Mouse (Mus musculus): Measurements from ENCODE around the gene Zfp367. TPM values are rescaled to one million over a fixed set of nuclear protein-coding genes. Genes with fewer than 3 reads are reported as not detected.
A peak's percentile ranks its signal among the peaks of the same experiment; 100 is the strongest.

Zfp367 gene
- polyA plus RNA-seq, 1 experiment from 2014 or later: 26.1 TPM

GRCm38 (mm10) chr13:64153751-64154267 lies 807 bp upstream of the Zfp367 start:
- Histone ChIP-seq H3K27me3 (replicated peaks) (0 out of 2 replicates have a peak, but pooled peaks cover 7% of the 10 kb centered on the region), H3K4me2 (peak overlapping the region; percentile 87), H3K4me1 (peaks cover 45% of the 10 kb centered on the region), H3K36me3 (peaks cover 14% of the 10 kb centered on the region), H3K9me3 (replicated peaks) (no peaks in the 10 kb centered on the region), H3K4me3 (peak overlapping the region; percentile 98), H3K9ac (peak overlapping the region; percentile 77), H3K27ac (peak overlapping the region; percentile 98)
- WGBS (ENCODE audit: insufficient replicate concordance): 1% methylated on average over 18 of the region's 18 CpGs
- peak; percentile 31 for ATAC-seq

DNA sequence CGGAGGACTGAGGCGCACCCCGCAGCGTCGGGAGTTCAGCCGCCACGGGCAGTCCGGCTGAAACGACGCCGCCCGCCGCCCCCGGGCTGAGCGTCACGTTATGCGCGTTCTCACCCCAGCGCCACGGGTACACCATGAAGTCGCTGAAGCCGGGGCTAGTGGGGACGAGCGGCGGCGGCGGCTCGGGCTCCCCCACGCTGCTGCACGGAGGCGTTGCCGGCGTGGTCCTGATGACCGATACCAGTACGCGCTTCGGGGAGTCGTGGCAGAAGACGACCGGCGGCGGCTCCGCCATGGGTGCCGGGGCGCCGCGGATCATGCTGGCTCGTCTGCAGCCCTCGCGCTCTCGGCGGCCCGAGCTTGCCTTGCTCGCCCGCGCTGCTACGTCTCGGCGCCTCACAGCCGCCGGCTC lies 325 bp downstream of the Zfp367 start:
- under 1% methylated on average over 59 of the region's 61 CpGs for WGBS (ENCODE audit: insufficient replicate concordance)

GRCm38 (mm10) chr13:64152241-64152669 lies 747 bp downstream of the Zfp367 start:
- H3K4me1 ChIP-seq: peaks cover 55% of the 10 kb centered on the region
- 2% methylated on average over 42 of the region's 42 CpGs for WGBS (ENCODE audit: insufficient replicate concordance)

More for the DNA sequence above, 325 bp downstream of the Zfp367 start:
- no peaks in the 10 kb centered on the region for H3K9me3 ChIP-seq (replicated peaks)
- peak overlapping the region; percentile 99 for H3K9ac ChIP-seq
- peak overlapping the region; percentile 98 for H3K27ac ChIP-seq
- H3K4me3 ChIP-seq: peak overlapping the region; percentile 98
- H3K27me3 ChIP-seq (replicated peaks): 0 out of 2 replicates have a peak, but pooled peaks cover 7% of the 10 kb centered on the region
- peaks cover 14% of the 10 kb centered on the region for H3K36me3 ChIP-seq
- peak overlapping the region; percentile 87 for H3K4me2 ChIP-seq
- peak; percentile 0; the same call in 1 of the 2 replicates for ATAC-seq
- peaks cover 51% of the 10 kb centered on the region for H3K4me1 ChIP-seq

DNA sequence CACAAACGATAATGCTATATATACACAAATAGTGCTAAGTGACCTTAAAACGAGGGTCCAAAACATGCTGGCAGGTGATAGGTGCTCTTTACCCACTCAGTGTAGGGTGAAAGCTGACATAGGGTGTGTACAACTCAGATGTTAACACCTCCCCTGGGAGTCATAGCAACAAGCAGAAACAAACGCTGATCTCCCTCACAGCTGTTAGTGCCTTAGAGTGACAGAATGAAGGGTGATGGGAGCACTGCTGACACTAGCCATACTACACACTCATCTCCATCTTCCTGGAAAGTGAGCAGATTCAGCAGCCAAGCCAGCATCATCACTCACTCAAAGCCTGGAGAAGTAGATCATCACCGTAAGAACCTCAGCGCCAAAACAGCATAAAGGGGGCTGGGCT lies 2.9 kb downstream of the Zfp367 start:
- H3K9ac ChIP-seq: peak overlapping the region; percentile 99; the same call in 1 of the 2 replicates
- peaks cover 55% of the 10 kb centered on the region for H3K4me1 ChIP-seq
- no peak for ATAC-seq

More at GRCm38 (mm10) chr13:64152241-64152669, 747 bp downstream of the Zfp367 start:
- H3K4me3 ChIP-seq: peak overlapping the region; percentile 98
- H3K9ac ChIP-seq: peak overlapping the region; percentile 99
- 0 out of 2 replicates have a peak, but pooled peaks cover 7% of the 10 kb centered on the region for H3K27me3 ChIP-seq (replicated peaks)
- ATAC-seq: peak; percentile 13
- no peaks in the 10 kb centered on the region for H3K9me3 ChIP-seq (replicated peaks)
- H3K27ac ChIP-seq: peak overlapping the region; percentile 98
- H3K4me2 ChIP-seq: peak overlapping the region; percentile 87
- peaks cover 14% of the 10 kb centered on the region for H3K36me3 ChIP-seq

DNA sequence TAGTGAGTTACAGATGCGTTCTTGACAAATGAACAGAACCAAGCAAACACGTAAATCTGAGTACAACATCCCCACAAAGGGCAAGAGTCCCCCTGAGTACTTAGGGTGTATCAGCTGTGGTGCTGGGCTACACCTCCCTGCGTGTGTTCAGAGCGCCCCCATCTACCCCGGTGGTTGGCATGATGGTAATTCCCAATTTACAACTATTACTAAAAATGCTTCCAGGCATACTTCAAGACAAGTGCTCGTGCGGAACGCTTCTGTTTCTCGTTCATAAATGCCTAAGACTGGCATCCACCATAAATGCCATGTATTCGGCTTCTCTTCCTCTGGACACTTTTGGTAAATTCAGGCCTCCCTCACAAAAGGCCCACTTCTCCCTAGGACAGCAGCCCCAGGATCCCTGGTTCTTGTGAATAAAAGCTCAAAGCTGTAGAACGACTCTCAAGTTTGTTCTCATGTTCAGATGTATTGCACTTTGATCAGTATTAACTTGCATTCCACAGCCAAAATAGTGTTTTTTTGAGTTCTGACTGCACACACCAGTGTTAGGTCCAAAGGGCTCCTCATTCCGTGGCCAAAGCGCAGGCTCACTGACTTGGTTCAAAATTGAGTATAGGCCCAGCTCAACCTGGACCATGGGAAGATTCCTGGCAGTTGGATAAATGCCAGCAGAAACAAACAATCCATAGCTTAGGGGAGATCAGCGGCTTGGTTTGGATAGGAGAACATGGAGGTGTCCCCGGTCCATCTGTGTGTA lies 23.2 kb downstream of the Zfp367 start:
- H3K4me3 ChIP-seq: peak overlapping the region; percentile 66
- peak overlapping the region; percentile 70 for H3K9ac ChIP-seq
- H3K9me3 ChIP-seq (replicated peaks): no peaks in the 10 kb centered on the region
- H3K27me3 ChIP-seq (replicated peaks): no peaks in the 10 kb centered on the region; the same call in 1 of the 2 replicates
- peak overlapping the region; percentile 75 for H3K4me2 ChIP-seq
- H3K4me1 ChIP-seq: peaks cover 19% of the 10 kb centered on the region
- H3K27ac ChIP-seq: peak overlapping the region; percentile 47
- peak; percentile 78 for ATAC-seq
- H3K36me3 ChIP-seq: peaks cover 41% of the 10 kb centered on the region
- 44% methylated on average over 15 of the region's 15 CpGs for WGBS (ENCODE audit: insufficient replicate concordance)

More for the DNA sequence above, 2.9 kb downstream of the Zfp367 start:
- Histone ChIP-seq H3K4me2 (peak overlapping the region; percentile 87), H3K9me3 (replicated peaks) (no peaks in the 10 kb centered on the region), H3K36me3 (peaks cover 25% of the 10 kb centered on the region), H3K4me3 (peak overlapping the region; percentile 24), H3K27me3 (replicated peaks) (0 out of 2 replicates have a peak, but pooled peaks cover under 1% of the 10 kb centered on the region), H3K27ac (no peak overlapping the region)
- 60% methylated on average over 5 of the region's 5 CpGs for WGBS (ENCODE audit: insufficient replicate concordance)

DNA sequence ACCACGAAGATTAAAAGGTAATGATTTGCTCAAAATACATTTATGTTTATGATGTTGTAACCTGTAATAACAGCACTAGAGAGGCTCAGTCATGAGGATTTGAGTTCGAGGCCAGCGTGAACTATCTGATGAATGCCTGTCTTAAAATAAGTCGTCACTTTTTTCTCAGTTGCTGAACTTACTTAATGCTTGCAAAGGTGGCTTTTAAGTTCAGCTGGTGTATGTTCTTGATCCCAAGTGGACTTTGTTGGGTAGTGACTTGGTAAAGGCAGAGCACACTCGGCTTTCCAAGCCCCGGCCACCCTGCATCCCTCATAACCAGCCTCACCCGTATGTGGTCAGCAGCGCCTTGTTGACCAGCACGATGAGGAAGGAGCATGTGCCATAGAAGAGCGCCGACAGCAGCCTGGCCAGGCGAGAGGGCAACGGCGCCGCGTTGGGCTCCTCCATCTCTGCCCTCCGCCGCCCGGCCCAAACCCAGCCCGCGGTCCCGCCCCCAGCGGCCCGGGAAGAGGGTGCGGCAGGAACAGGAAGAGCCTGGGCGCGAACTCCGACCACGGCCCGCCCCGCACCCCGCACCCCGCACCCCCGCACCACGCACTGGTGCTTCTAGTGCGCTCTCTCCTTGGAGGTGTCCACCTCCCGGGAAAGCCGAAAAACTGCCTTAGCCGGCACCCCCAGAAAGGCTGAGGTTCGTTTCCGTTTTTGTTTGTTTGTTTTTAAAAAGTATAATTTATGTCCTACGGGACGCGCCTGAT lies 24.0 kb downstream of the Zfp367 start, which contains the start of gene Slc35d2:
Slc35d2 (minus strand) TSS at position 511 of the 758 bp plus-strand sequence.
- Histone ChIP-seq H3K4me3 (peak within 1 kb of the TSS; percentile 66), H3K9me3 (replicated peaks) (no peaks in the 10 kb centered on the region), H3K4me1 (peaks cover 19% of the 10 kb centered on the region), H3K4me2 (peak within 1 kb of the TSS; percentile 75), H3K36me3 (peaks cover 34% of the 10 kb centered on the region), H3K9ac (peak within 1 kb of the TSS; percentile 70), H3K27me3 (replicated peaks) (no peaks in the 10 kb centered on the region; the same call in 1 of the 2 replicates), H3K27ac (peak within 1 kb of the TSS; percentile 47)
- peak; percentile 86 for ATAC-seq
- 7% methylated on average over 40 of the region's 44 CpGs for WGBS (ENCODE audit: insufficient replicate concordance)

GRCm38 (mm10) chr13:64126316-64126715 lies 26.7 kb downstream of the Zfp367 start:
- no peak overlapping the region for H3K27ac ChIP-seq
- H3K27me3 ChIP-seq (replicated peaks): no peaks in the 10 kb centered on the region; the same call in 1 of the 2 replicates
- H3K9me3 ChIP-seq (replicated peaks): no peaks in the 10 kb centered on the region
- no peak overlapping the region for H3K4me2 ChIP-seq
- ATAC-seq: no peak
- H3K9ac ChIP-seq: no peak overlapping the region
- 57% methylated on average over 4 of the region's 4 CpGs for WGBS (ENCODE audit: insufficient replicate concordance)
- H3K36me3 ChIP-seq: peaks cover 14% of the 10 kb centered on the region
- H3K4me1 ChIP-seq: peaks cover 19% of the 10 kb centered on the region
- H3K4me3 ChIP-seq: no peak overlapping the region

DNA sequence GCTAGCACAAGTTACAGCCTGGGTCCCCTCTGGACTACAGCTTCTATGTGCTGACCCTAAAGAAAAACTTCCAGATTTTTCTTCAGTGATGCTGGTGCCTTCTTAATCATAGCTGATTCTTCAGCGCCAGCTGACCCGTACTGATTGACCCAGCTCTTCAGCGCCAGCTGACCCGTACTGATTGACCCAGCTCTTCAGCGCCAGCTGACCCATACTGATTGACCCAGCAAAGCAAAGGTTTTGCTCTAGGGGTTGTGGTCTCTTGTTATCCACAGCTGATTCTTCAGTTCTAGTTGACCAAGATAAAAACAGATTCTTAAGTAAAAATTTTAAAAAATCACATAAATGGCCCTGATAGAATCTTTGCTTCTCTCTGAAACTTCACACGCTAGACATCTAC lies 28.1 kb downstream of the Zfp367 start:
- Histone ChIP-seq H3K27me3 (replicated peaks) (no peaks in the 10 kb centered on the region; the same call in 1 of the 2 replicates), H3K36me3 (peaks cover 3% of the 10 kb centered on the region; the same call in 1 of the 2 replicates), H3K4me1 (peaks cover 15% of the 10 kb centered on the region), H3K9me3 (replicated peaks) (no peaks in the 10 kb centered on the region), H3K4me3 (no peak overlapping the region), H3K27ac (no peak overlapping the region), H3K4me2 (no peak overlapping the region), H3K9ac (no peak overlapping the region)
- ATAC-seq: no peak
- 85% methylated on average over 6 of the region's 6 CpGs for WGBS (ENCODE audit: insufficient replicate concordance)

- Histone ChIP-seq H3K9ac (no peak overlapping the region), H3K4me3 (no peak overlapping the region), H3K4me2 (no peak overlapping the region), H3K27me3 (replicated peaks) (no peaks in the 10 kb centered on the region; the same call in 1 of the 2 replicates), H3K36me3 (no peaks in the 10 kb centered on the region), H3K9me3 (replicated peaks) (no peaks in the 10 kb centered on the region), H3K4me1 (peaks cover 3% of the 10 kb centered on the region; the same call in 1 of the 2 replicates), H3K27ac (no peak overlapping the region)
- no peak for ATAC-seq
- 28% methylated on average over 6 of the region's 6 CpGs for WGBS (ENCODE audit: insufficient replicate concordance)
These were observed 29.4 kb downstream of the Zfp367 start for GRCm38 (mm10) chr13:64123491-64124188.

DNA sequence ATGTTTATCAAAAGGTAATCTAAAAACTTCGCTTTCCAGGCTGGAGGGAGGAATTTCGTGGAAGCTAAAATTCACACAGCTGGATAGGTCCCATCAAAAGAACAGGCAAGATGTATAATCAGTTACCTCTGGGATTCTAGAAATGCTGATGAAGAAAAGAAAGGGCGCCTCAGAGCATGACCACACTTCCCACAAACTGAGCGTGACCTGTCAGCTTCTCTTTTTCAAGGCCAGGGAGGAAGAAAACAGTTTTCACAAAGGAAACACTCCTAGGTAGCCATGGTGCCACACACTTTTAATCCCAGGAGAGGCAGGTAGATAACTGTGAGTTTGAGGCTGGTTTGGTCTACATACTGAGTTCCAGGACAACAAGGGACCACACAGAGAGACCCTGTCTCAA lies 32.2 kb downstream of the Zfp367 start:
- WGBS (ENCODE audit: insufficient replicate concordance): 41% methylated on average over 4 of the region's 4 CpGs
- H3K4me1 ChIP-seq: no peaks in the 10 kb centered on the region

GRCm38 (mm10) chr13:64117442-64117841 lies 35.6 kb downstream of the Zfp367 start:
- no peaks in the 10 kb centered on the region for H3K9me3 ChIP-seq (replicated peaks)
- ATAC-seq: no peak
- H3K4me3 ChIP-seq: no peak overlapping the region
- no peaks in the 10 kb centered on the region for H3K36me3 ChIP-seq
- H3K4me2 ChIP-seq: no peak overlapping the region
- no peak overlapping the region for H3K27ac ChIP-seq
- WGBS (ENCODE audit: insufficient replicate concordance): 35% methylated on average over 2 of the region's 2 CpGs
- no peaks in the 10 kb centered on the region for H3K27me3 ChIP-seq (replicated peaks)
- peaks cover 3% of the 10 kb centered on the region; the same call in 1 of the 2 replicates for H3K4me1 ChIP-seq
- no peak overlapping the region for H3K9ac ChIP-seq

More for the DNA sequence above, 32.2 kb downstream of the Zfp367 start:
- no peak overlapping the region for H3K4me3 ChIP-seq
- no peaks in the 10 kb centered on the region for H3K9me3 ChIP-seq (replicated peaks)
- no peak overlapping the region for H3K27ac ChIP-seq
- H3K27me3 ChIP-seq (replicated peaks): no peaks in the 10 kb centered on the region; the same call in 1 of the 2 replicates
- H3K4me2 ChIP-seq: no peak overlapping the region
- ATAC-seq: no peak
- H3K36me3 ChIP-seq: no peaks in the 10 kb centered on the region
- H3K9ac ChIP-seq: no peak overlapping the region
